Mouse (Mus musculus): ENCODE results near the gene Adat3. TPM values are rescaled to one million over a fixed set of nuclear protein-coding genes. Genes with fewer than 3 reads are reported as not detected.
"Not testable (repeated sequence)": the region's sequence is repeated elsewhere in the genome, so short reads cannot be mapped to it uniquely, and the experiment has no call there.

Adat3 gene
- polyA plus RNA-seq, 1 experiment from 2014 or later = 4.8 TPM

DNA sequence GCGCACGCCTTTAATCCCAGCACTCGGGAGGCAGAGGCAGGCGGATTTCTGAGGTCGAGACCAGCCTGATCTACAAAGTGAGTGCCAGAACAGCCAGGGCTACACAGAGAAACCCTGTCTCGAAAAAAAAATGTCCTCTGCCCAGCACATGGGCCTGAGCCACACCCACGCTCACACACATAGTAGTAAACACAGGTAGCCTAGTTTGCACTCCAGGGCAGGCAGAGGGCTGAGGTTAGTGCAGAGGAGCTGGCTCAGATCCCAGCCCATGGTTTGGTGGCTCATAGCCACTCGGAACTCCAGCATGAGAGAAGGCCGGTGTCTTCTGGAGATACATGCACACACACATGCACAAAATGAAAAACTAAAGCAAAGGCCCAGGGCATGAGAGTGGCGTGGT is 44.3 kb downstream of the Adat3 start:
- WGBS = 94% methylated on average over 10 of the region's 10 CpGs
- H3K4me3 ChIP-seq = no peak overlapping the region
- no peaks in the 10 kb centered on the region for H3K4me1 ChIP-seq
- H3K9ac ChIP-seq = no peak overlapping the region
- H3K4me2 ChIP-seq = no peak overlapping the region
- H3K27me3 ChIP-seq = no peaks in the 10 kb centered on the region
- peaks cover 68% of the 10 kb centered on the region for H3K36me3 ChIP-seq (ENCODE audit: poor library complexity, severe bottlenecking)
- H3K27ac ChIP-seq = no peak overlapping the region
- H3K9me3 ChIP-seq (replicated peaks) = no peaks in the 10 kb centered on the region
- no peak for ATAC-seq

DNA sequence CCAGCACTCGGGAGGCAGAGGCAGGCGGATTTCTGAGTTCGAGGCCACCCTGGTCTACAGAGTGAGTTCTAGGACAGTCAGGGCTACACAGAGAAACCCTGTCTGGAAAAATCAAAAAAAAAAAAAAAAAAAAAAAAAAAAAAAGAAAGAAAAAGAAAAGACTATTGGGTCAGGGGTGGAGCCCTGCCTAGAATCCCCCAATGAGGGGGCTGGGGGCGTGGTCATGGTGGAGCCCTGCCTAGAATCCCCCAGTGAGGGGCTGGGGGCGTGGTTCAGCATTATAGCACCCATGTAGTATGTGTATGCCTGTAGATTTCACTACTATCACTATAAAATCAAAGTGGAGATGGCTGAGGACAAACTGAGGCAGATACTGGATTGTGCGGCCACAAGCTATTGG is 47.2 kb downstream of the Adat3 start:
- 0 out of 2 replicates have a peak, but pooled peaks have one; percentile 42 for ATAC-seq
- not testable (repeated sequence) for H3K4me1 ChIP-seq; H3K9me3 ChIP-seq (replicated peaks); H3K4me3 ChIP-seq; H3K4me2 ChIP-seq; H3K27ac ChIP-seq; H3K9ac ChIP-seq; H3K27me3 ChIP-seq
- H3K36me3 ChIP-seq (ENCODE audit: poor library complexity, severe bottlenecking) = peaks cover 42% of the 10 kb centered on the region
- WGBS = 92% methylated on average over 6 of the region's 6 CpGs

DNA sequence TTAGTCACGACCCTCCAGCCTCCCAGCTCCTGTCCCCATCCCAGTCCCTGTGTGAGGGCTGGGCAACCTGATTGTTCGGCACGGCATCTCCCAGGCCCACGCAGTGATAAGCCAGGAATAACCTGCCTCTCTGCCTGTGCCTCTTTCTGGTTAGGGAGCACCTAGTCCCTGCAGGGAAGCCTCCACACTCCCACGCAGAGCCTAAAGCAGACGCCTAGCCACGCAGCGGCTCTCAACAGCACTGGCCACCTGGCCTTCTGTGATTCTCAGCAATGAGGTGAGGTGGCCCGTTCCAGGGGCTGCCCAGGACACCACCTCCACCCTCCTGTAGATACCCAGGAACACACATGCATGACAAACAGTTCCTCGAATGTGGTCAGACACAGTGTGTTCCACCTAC is 47.7 kb downstream of the Adat3 start:
- no peak overlapping the region for H3K4me3 ChIP-seq
- ATAC-seq = no peak
- peaks cover 13% of the 10 kb centered on the region for H3K4me1 ChIP-seq
- no peaks in the 10 kb centered on the region for H3K9me3 ChIP-seq (replicated peaks)
- no peak overlapping the region for H3K4me2 ChIP-seq
- H3K36me3 ChIP-seq (ENCODE audit: poor library complexity, severe bottlenecking) = peaks cover 38% of the 10 kb centered on the region
- H3K27ac ChIP-seq = no peak overlapping the region
- H3K27me3 ChIP-seq = no peaks in the 10 kb centered on the region
- no peak overlapping the region for H3K9ac ChIP-seq
- 92% methylated on average over 10 of the region's 10 CpGs for WGBS

DNA sequence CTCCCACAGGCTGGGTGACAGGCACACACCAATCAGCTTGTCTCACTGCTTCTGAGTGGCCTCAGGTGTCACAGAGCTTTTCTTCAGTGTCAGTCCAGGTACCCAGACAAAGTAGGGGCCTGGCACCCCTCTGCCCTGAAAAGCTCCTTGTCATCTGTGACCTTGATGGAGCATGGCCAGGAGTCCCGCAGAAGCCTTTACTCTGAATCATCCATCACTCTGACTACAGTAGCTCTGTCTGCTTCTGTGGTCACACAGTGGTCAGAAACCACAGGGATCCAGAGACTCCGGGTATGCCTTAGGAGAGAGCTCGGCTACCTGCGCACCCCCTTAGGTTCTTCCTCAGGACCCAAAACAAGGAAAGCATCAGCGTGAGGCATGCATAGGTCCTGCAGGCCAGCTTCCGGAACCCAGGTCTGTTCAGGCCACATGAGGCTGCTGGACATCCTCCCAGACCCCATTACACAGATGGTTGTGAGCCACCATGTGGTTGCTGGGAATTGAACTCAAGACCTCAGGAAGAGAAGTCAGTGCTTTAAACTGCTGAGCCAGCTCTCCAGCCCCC is 50.6 kb downstream of the Adat3 start:
- ATAC-seq = no peak
- H3K4me3 ChIP-seq = no peak overlapping the region
- H3K4me1 ChIP-seq = peaks cover 24% of the 10 kb centered on the region
- H3K27ac ChIP-seq = no peak overlapping the region
- H3K9me3 ChIP-seq (replicated peaks) = no peaks in the 10 kb centered on the region
- WGBS = 91% methylated on average over 6 of the region's 6 CpGs
- H3K4me2 ChIP-seq = no peak overlapping the region
- H3K27me3 ChIP-seq = no peaks in the 10 kb centered on the region
- no peak overlapping the region for H3K9ac ChIP-seq
- H3K36me3 ChIP-seq (ENCODE audit: poor library complexity, severe bottlenecking) = peaks cover 11% of the 10 kb centered on the region

DNA sequence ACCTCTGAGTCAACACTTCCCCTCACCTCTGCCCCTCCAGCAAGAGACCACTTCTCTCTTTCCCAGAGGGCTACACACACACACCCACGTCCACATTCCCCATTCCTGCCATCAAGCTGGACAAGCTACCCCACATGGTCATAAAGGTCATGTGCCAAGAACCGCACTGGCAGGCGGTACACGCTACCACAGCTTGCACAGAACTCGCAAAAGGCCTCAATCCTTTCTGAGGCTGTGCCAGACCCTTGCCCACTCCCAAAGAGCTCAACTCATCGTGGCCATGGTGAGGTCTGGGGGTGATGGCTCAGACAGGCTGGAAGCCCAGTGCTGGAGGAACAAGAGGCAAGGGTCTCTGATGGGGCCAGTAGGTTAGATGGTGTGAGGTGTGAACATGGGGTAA is 52.2 kb downstream of the Adat3 start:
- Histone ChIP-seq H3K36me3 (ENCODE audit: poor library complexity, severe bottlenecking) (peaks cover 4% of the 10 kb centered on the region; the same call in 1 of the 2 replicates), H3K4me1 (peaks cover 29% of the 10 kb centered on the region), H3K27me3 (no peaks in the 10 kb centered on the region), H3K9me3 (replicated peaks) (no peaks in the 10 kb centered on the region), H3K27ac (no peak overlapping the region; the same call in 1 of the 2 replicates), H3K9ac (peak overlapping the region; percentile 92; the same call in 1 of the 2 replicates), H3K4me3 (peak overlapping the region; percentile 82; the same call in 1 of the 2 replicates), H3K4me2 (peak overlapping the region; percentile 89)
- no peak for ATAC-seq
- 89% methylated on average over 6 of the region's 6 CpGs for WGBS

DNA sequence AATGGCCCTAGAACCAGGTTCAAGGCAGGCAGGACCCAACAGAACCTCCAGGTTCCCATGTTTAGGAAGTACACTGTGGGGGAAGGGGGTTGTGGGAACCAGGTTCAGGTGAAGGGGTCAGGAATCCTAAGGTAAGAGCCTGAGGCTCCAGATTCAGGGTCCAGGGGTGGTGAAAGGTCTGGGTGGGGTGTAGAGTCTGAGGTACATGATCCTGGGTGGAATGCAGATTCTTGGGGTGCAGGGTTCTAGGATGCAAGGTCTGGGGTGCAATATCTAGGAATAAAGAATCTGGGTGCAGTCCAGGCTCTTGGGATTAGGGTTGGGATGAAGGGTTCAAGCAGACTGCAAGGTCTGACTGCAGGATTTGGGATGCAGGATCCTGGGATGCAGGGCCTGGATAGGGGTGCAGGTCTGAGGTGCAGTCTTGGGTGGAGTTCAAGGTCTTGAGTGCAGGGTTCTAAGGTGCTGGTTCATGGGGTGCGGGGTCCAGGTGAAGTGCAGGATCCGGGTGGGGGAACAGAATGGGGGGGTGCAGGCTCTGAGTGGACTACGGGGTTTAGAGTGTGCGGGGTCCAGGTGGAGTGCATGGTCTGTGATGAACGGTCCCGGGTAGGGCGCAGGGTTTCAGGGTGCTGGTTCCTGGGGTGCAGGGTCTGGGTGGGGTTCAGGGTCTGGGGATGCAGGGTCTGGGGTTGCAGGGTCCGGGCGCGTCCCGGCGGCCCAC is 52.9 kb downstream of the Adat3 start:
- ATAC-seq = peak; percentile 67
- 5% methylated on average over 12 of the region's 12 CpGs for WGBS
- no peaks in the 10 kb centered on the region for H3K27me3 ChIP-seq

DNA sequence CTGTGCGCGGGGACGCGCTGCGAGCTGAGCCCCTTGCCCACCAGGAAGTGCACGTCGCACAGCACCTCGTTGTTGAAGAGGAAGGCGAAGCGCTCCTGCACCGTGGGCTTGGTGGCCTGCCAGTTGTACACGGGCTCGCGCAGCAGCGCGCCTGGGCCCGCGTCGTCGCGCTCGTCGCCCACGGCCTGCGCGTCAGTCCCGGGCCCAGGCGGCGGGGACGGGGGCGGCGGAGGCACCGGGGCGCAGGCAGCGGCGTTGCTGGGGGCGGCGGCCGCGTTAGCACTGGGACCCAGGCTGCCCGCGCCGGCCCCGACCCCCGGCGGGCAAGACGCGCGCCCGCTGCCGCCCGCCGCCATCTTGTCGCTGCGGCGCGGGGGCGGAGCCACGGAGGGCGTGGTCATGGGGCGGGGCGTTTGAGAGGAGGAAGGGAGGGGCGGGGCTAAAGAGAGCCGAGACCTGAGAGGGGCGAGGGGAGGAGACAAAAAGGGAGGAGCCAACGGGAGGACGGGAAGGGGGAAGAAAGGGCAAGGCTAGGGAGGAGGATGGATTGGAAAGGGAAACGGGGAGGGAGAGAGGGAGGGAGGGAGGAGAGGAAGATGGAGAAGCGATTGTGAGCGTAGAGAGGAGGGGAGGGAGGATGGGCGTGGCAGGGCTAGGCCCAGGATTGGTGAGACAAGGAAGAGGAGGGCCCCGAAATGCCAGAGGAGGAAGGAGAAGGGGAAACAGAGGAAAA is 53.6 kb downstream of the Adat3 start:
- under 1% methylated on average over 44 of the region's 72 CpGs for WGBS
- Histone ChIP-seq H3K4me2 (peak overlapping the region; percentile 89), H3K9ac (peak overlapping the region; percentile 92), H3K36me3 (ENCODE audit: poor library complexity, severe bottlenecking) (peaks cover 4% of the 10 kb centered on the region; the same call in 1 of the 2 replicates), H3K27ac (peak overlapping the region; percentile 89), H3K4me3 (peak overlapping the region; percentile 82), H3K27me3 (no peaks in the 10 kb centered on the region), H3K4me1 (peaks cover 29% of the 10 kb centered on the region), H3K9me3 (replicated peaks) (no peaks in the 10 kb centered on the region)
- ATAC-seq = peak; percentile 85

More for the DNA sequence above, 52.9 kb downstream of the Adat3 start:
- H3K4me3 ChIP-seq = peak overlapping the region; percentile 82
- peak overlapping the region; percentile 89 for H3K4me2 ChIP-seq
- H3K36me3 ChIP-seq (ENCODE audit: poor library complexity, severe bottlenecking) = peaks cover 4% of the 10 kb centered on the region; the same call in 1 of the 2 replicates
- no peaks in the 10 kb centered on the region for H3K9me3 ChIP-seq (replicated peaks)
- peak overlapping the region; percentile 92 for H3K9ac ChIP-seq
- H3K4me1 ChIP-seq = peaks cover 29% of the 10 kb centered on the region
- peak overlapping the region; percentile 70 for H3K27ac ChIP-seq

DNA sequence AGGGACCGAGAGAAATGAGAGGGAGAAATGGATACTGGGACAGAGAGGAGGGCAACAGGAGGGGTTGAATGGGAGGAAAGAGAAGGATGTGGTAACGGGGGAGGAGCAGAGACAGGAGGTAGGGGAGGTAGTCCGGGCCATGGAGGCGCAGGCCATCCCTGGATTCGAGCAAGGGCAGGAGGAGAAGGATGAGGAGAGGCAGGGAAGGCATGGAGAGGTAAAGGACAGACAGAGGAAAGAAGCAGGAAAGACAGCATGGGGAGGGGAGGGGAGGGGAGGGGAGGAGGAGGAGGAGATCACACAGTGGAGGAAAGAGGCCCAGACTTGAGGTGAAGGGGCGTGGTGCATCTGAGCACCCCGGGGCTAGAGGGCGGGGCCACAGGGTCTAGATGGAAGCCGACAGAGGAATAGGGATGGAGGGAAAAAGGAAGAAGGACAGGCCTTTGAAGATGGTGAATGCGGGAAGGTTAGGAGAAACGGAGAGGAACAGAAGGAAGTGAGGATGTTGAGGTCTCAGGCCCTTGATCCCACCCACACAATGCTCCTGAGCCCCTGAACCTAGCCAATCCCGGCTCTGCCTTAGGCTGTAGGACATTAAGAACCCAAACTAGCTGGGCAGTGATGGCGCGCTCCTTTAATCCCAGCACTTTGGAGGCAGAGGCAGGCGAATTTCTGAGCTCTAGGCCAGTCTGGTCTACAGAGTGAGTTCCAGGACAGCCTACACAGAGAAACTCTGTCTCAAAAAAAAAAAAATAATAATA is 54.4 kb downstream of the Adat3 start, which contains the start of gene Btbd2:
Gene Btbd2, minus strand, starts transcription at position 209 of the 761 bp plus-strand sequence.
- Histone ChIP-seq H3K9me3 (replicated peaks) (no peaks in the 10 kb centered on the region), H3K4me3 (peak within 1 kb of the TSS; percentile 82), H3K27ac (peak within 1 kb of the TSS; percentile 89), H3K4me1 (peaks cover 29% of the 10 kb centered on the region), H3K36me3 (ENCODE audit: poor library complexity, severe bottlenecking) (peaks cover 3% of the 10 kb centered on the region; the same call in 1 of the 2 replicates), H3K27me3 (no peaks in the 10 kb centered on the region), H3K9ac (peak within 1 kb of the TSS; percentile 92), H3K4me2 (peak within 1 kb of the TSS; percentile 89)
- no peak; the same call in 1 of the 2 replicates for ATAC-seq
- WGBS = 23% methylated on average over 15 of the region's 15 CpGs

Small RNAs within 50 kb of the gene (microRNA-seq; reads per million reads assigned to microRNA genes)
- gene Mir6912 = not detected

Other genes starting within 250 kb of the Adat3 start
- 0.40 and 0.64 TPM in 2 replicates for gene Plk5, start 246.4 kb upstream of the Adat3 start, polyA plus RNA-seq (2015; fragmentation: Nextera tagmentation; extraction: Ambion mirVana)
- 15.5 and 16.6 TPM in 2 replicates for gene Mex3d, start 215.2 kb upstream of the Adat3 start, polyA plus RNA-seq (2015; fragmentation: Nextera tagmentation; extraction: Ambion mirVana)
- gene Mbd3, start 203.3 kb upstream of the Adat3 start, polyA plus RNA-seq (2015; fragmentation: Nextera tagmentation; extraction: Ambion mirVana) = 304 and 319 TPM in 2 replicates
- gene Uqcr11, start 196.1 kb upstream of the Adat3 start, polyA plus RNA-seq (2015; fragmentation: Nextera tagmentation; extraction: Ambion mirVana) = 593 and 623 TPM in 2 replicates
- gene Tcf3, start 169.2 kb upstream of the Adat3 start, polyA plus RNA-seq (2015; fragmentation: Nextera tagmentation; extraction: Ambion mirVana) = 112 and 119 TPM in 2 replicates
- gene Onecut3, start 108.0 kb upstream of the Adat3 start, polyA plus RNA-seq (2015; fragmentation: Nextera tagmentation; extraction: Ambion mirVana) = 0.35 and 0.57 TPM in 2 replicates
- gene Atp8b3, start 63.8 kb upstream of the Adat3 start, polyA plus RNA-seq (2015; fragmentation: Nextera tagmentation; extraction: Ambion mirVana) = 0.33 and 0.36 TPM in 2 replicates
- gene Rexo1, start 41.3 kb upstream of the Adat3 start, polyA plus RNA-seq (2015; fragmentation: Nextera tagmentation; extraction: Ambion mirVana) = 27.5 and 30.8 TPM in 2 replicates
- 6.6 and 7.5 TPM in 2 replicates for gene Klf16, start 25.6 kb upstream of the Adat3 start, polyA plus RNA-seq (2015; fragmentation: Nextera tagmentation; extraction: Ambion mirVana)
- gene Abhd17a, start 12.5 kb upstream of the Adat3 start, polyA plus RNA-seq (2015; fragmentation: Nextera tagmentation; extraction: Ambion mirVana) = 72.3 and 74.9 TPM in 2 replicates
- 56.7 and 69.6 TPM in 2 replicates for gene Scamp4, start within 50 bp of the Adat3 start, polyA plus RNA-seq (2015; fragmentation: Nextera tagmentation; extraction: Ambion mirVana)
- gene Gm49322, start 3.1 kb downstream of the Adat3 start, polyA plus RNA-seq (2015; fragmentation: Nextera tagmentation; extraction: Ambion mirVana) = 4.0 and 4.4 TPM in 2 replicates
- 55.0 and 73.2 TPM in 2 replicates for gene Csnk1g2, start 20.0 kb downstream of the Adat3 start, polyA plus RNA-seq (2015; fragmentation: Nextera tagmentation; extraction: Ambion mirVana)
- gene Btbd2, start 54.2 kb downstream of the Adat3 start, polyA plus RNA-seq (2015; fragmentation: Nextera tagmentation; extraction: Ambion mirVana) = 59.2 and 61.2 TPM in 2 replicates
- 52.3 and 55.1 TPM in 2 replicates for gene Mknk2, start 75.2 kb downstream of the Adat3 start, polyA plus RNA-seq (2015; fragmentation: Nextera tagmentation; extraction: Ambion mirVana)
- gene Mob3a, start 99.1 kb downstream of the Adat3 start, polyA plus RNA-seq (2015; fragmentation: Nextera tagmentation; extraction: Ambion mirVana) = 47.9 and 51.6 TPM in 2 replicates
- 24.5 and 26.3 TPM in 2 replicates for gene Izumo4, start 99.3 kb downstream of the Adat3 start, polyA plus RNA-seq (2015; fragmentation: Nextera tagmentation; extraction: Ambion mirVana)
- 80.2 and 82.9 TPM in 2 replicates for gene Ap3d1, start 139.4 kb downstream of the Adat3 start, polyA plus RNA-seq (2015; fragmentation: Nextera tagmentation; extraction: Ambion mirVana)
- gene Dot1l, start 152.3 kb downstream of the Adat3 start, polyA plus RNA-seq (2015; fragmentation: Nextera tagmentation; extraction: Ambion mirVana) = 19.9 and 21.1 TPM in 2 replicates
- 63.5 and 67.3 TPM in 2 replicates for gene Sf3a2, start 195.3 kb downstream of the Adat3 start, polyA plus RNA-seq (2015; fragmentation: Nextera tagmentation; extraction: Ambion mirVana)
- 141 and 151 TPM in 2 replicates for gene Plekhj1, start 195.7 kb downstream of the Adat3 start, polyA plus RNA-seq (2015; fragmentation: Nextera tagmentation; extraction: Ambion mirVana)
- gene Amh, start 202.4 kb downstream of the Adat3 start, polyA plus RNA-seq (2015; fragmentation: Nextera tagmentation; extraction: Ambion mirVana) = 0.13 TPM in 1 of 2 replicates, not detected in the other
- gene Jsrp1, start 210.6 kb downstream of the Adat3 start, polyA plus RNA-seq (2015; fragmentation: Nextera tagmentation; extraction: Ambion mirVana) = 0.26 TPM in 1 of 2 replicates, not detected in the other
- gene Oaz1, start 223.8 kb downstream of the Adat3 start, polyA plus RNA-seq (2015; fragmentation: Nextera tagmentation; extraction: Ambion mirVana) = 1,581 and 1,699 TPM in 2 replicates
- gene Lingo3, start 241.2 kb downstream of the Adat3 start, polyA plus RNA-seq (2015; fragmentation: Nextera tagmentation; extraction: Ambion mirVana) = 1.7 and 2.0 TPM in 2 replicates

Data from forebrain, embryonic 13.5 days (tissue).